Mouse (Mus musculus) fibroblast of lung, adult 2 months (primary cell): ENCODE data around the gene Wdr60.

ENCODE experiments used
- DNase-seq: peaks from one replicate; pipeline ENCODE4 v3.0.0-alpha.2; 2011; ENCODE audit warnings: low read depth

Gene Wdr60

GRCm38 (mm10) chr12:116265275-116265674 lies 2.5 kb upstream of the Wdr60 start:
- DNase-seq = no peak

- no peak for DNase-seq
Observed at GRCm38 (mm10) chr12:116264756-116265155, 1.9 kb upstream of the Wdr60 start.

GRCm38 (mm10) chr12:116258321-116258720 lies 4.5 kb downstream of the Wdr60 start:
- DNase-seq = no peak

GRCm38 (mm10) chr12:116255636-116256035 lies 7.2 kb downstream of the Wdr60 start:
- no peak for DNase-seq

GRCm38 (mm10) chr12:116254652-116255051 lies 8.2 kb downstream of the Wdr60 start:
- no peak for DNase-seq

- peak; percentile 19 for DNase-seq
Observed at GRCm38 (mm10) chr12:116244601-116245000, 18.2 kb downstream of the Wdr60 start.

- no peak for DNase-seq
Observed at GRCm38 (mm10) chr12:116238803-116239202, 24.0 kb downstream of the Wdr60 start.

GRCm38 (mm10) chr12:116238370-116238769 lies 24.5 kb downstream of the Wdr60 start:
- DNase-seq = no peak

- DNase-seq = no peak
Observed at GRCm38 (mm10) chr12:116236658-116237057, 26.2 kb downstream of the Wdr60 start.

GRCm38 (mm10) chr12:116235356-116235755 lies 27.5 kb downstream of the Wdr60 start:
- DNase-seq = no peak

- no peak for DNase-seq
Observed at GRCm38 (mm10) chr12:116232061-116232460, 30.8 kb downstream of the Wdr60 start.

GRCm38 (mm10) chr12:116231612-116232011 lies 31.2 kb downstream of the Wdr60 start:
- peak; percentile 62 for DNase-seq

GRCm38 (mm10) chr12:116229451-116229850 lies 33.4 kb downstream of the Wdr60 start:
- DNase-seq = no peak

GRCm38 (mm10) chr12:116226289-116227057 lies 36.3 kb downstream of the Wdr60 start:
- DNase-seq = no peak

- DNase-seq = no peak
Observed at GRCm38 (mm10) chr12:116223107-116223506, 39.7 kb downstream of the Wdr60 start.

GRCm38 (mm10) chr12:116207486-116207885 lies 55.3 kb downstream of the Wdr60 start:
- no peak for DNase-seq

- peak; percentile 27 for DNase-seq
Observed at GRCm38 (mm10) chr12:116205726-116206125, 57.1 kb downstream of the Wdr60 start.

- DNase-seq = no peak
Observed at GRCm38 (mm10) chr12:116202176-116202981, 60.4 kb downstream of the Wdr60 start.

- DNase-seq = no peak
Observed at GRCm38 (mm10) chr12:116198791-116199190, 64.0 kb downstream of the Wdr60 start.

GRCm38 (mm10) chr12:116196221-116196620 lies 66.6 kb downstream of the Wdr60 start:
- no peak for DNase-seq

- no peak for DNase-seq
Observed at GRCm38 (mm10) chr12:116194641-116195040, 68.2 kb downstream of the Wdr60 start.

- no peak for DNase-seq
Observed at GRCm38 (mm10) chr12:116193952-116194351, 68.9 kb downstream of the Wdr60 start.
